Comparison of ENCODE assay signal across 8 mouse cellular contexts in the genomic region with DNA sequence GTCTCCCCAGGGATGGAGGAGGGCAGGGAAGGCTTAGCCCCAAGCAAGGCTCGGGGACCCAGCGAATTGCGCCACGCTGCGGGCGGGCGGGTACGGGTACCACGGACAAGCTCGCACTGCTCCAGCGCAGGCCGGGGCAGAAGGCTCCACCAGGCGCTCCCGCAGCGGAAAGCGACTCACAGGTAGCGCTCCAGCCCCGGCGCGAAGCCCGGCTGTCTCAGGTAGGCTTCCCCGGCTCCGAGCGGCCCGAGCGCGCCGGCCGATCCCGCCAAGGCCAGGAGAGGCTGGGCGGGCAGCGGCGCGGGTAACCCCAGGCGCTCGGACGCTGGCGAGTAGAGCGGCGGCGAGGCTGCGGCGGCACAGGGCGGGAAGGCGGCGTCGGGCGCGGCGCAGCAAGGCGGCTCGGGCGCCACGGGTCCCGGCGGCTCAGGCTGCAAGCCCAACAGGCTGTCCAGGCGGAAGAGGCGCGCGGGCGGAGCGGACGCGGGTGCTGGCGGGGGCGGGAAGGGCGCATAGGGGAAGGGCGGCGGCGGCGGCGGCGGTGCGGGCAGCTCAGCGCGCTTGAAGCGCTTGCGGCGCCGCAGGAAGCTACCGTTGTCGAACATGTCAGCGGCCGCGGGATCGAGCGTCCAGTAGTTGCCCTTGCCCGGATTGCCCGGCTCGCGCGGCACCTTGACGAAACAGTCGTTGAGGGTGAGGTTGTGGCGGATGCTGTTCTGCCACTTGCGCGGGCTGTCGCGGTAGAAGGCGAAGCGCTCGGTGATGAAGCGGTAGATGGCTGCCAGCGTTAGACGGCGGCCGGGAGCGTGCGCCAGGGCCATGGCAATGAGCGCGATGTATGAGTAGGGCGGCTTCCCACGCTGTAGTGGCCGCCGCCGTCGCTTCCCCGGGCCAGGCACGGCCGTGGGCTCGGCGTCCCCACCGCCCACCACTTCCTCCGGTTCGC. TPM values are rescaled to one million over a fixed set of nuclear protein-coding genes. Genes with fewer than 3 reads are reported as not detected.
DNase-seq lines count a peak whose midpoint lies in the region; ATAC-seq lines count a peak whose summit lies in the region.

No protein-coding gene starts in this region.

- peaks cover 13% of the 10 kb centered on the region for H3K4me1 ChIP-seq in embryonic facial prominence, embryonic 13.5 days
- peaks cover 5% of the 10 kb centered on the region; the same call in 1 of the 2 replicates for H3K4me1 ChIP-seq in intestine, embryonic 14.5 days (replicated peaks; ENCODE audit: control insufficient read depth, insufficient read depth, low read length)

- no peak overlapping the region for H3K27ac ChIP-seq in embryonic facial prominence, embryonic 13.5 days
- no peak overlapping the region for H3K27ac ChIP-seq in intestine, embryonic 14.5 days (ENCODE audit: low read depth)

- H3K27me3 ChIP-seq in embryonic facial prominence, embryonic 13.5 days: peaks cover 93% of the 10 kb centered on the region
- H3K27me3 ChIP-seq in intestine, embryonic 14.5 days (replicated peaks; ENCODE audit: control insufficient read depth, insufficient read depth, low read length): peaks cover 90% of the 10 kb centered on the region

- peak overlapping the region; percentile 48 for H3K4me3 ChIP-seq in embryonic facial prominence, embryonic 13.5 days
- H3K4me3 ChIP-seq in intestine, embryonic 14.5 days (ENCODE audit: low read depth, low read length): peak overlapping the region; percentile 40

- peak; percentile 27 for DNase-seq in thymus, postnatal 4 days
- no peak for DNase-seq in thymus, postnatal 0 days (ENCODE audit: low spot score)
- peak; percentile 72 for DNase-seq in intestine, embryonic 14.5 days (ENCODE audit: low spot score)
- DNase-seq in lung, postnatal 4 days: peak; percentile 23 to 51
- DNase-seq in testis, postnatal 10 days (ENCODE audit: low spot score): peak; percentile 51
- DNase-seq in frontal cortex, postnatal 14 days (ENCODE audit: low spot score in 2 of 2): no peak
- DNase-seq in cerebellum, postnatal 36 days: no peak

- H3K9me3 ChIP-seq in embryonic facial prominence, embryonic 13.5 days: no peaks in the 10 kb centered on the region
- H3K9me3 ChIP-seq in intestine, embryonic 14.5 days (ENCODE audit: control insufficient read depth, low read length): no peaks in the 10 kb centered on the region

- H3K9ac ChIP-seq in embryonic facial prominence, embryonic 13.5 days: peak overlapping the region; percentile 64
- H3K9ac ChIP-seq in intestine, embryonic 14.5 days (ENCODE audit: low read length): no peak overlapping the region

- peak; percentile 53; the same call in 1 of the 2 replicates for ATAC-seq in embryonic facial prominence, embryonic 13.5 days (ENCODE audit: insufficient number of reproducible peaks, insufficient read depth, low FRiP score, low TSS enrichment, low read depth)
- 0 out of 2 replicates have a peak, but pooled peaks have one; percentile 41 for ATAC-seq in intestine, embryonic 14.5 days (replicated peaks; ENCODE audit: low FRiP score, low TSS enrichment, low read depth)

- H3K4me2 ChIP-seq in embryonic facial prominence, embryonic 13.5 days: peak overlapping the region; percentile 76
- H3K4me2 ChIP-seq in intestine, embryonic 14.5 days (ENCODE audit: low read length): peak overlapping the region; percentile 51

- no peaks in the 10 kb centered on the region for H3K36me3 ChIP-seq in embryonic facial prominence, embryonic 13.5 days
- no peaks in the 10 kb centered on the region for H3K36me3 ChIP-seq in intestine, embryonic 14.5 days (ENCODE audit: control insufficient read depth, insufficient read depth, low read length)

- under 1% methylated on average over 85 of the region's 125 CpGs for WGBS in embryonic facial prominence, embryonic 13.5 days
- WGBS in intestine, embryonic 14.5 days: under 1% methylated on average over 101 of the region's 125 CpGs

RNA-seq across cellular contexts. Expression of a gene that starts 0.6 kb away (rescaled TPM):
- not detected in 2 replicates for polyA plus RNA-seq in thymus, postnatal 0 days (2015; fragmentation: Nextera tagmentation; extraction: Ambion mirVana)
- not detected in 2 replicates for polyA plus RNA-seq in embryonic facial prominence, embryonic 13.5 days (2015; fragmentation: Nextera tagmentation; extraction: Ambion mirVana)
- not detected in 2 replicates for polyA plus RNA-seq in intestine, embryonic 14.5 days (2014; fragmentation: Nextera tagmentation; extraction: Ambion mirVana)

RNA-seq across cellular contexts. Expression of a gene that starts 16.6 kb away (rescaled TPM):
- 0.05 TPM in 1 of 2 replicates, not detected in the other for polyA plus RNA-seq in thymus, postnatal 0 days (2015; fragmentation: Nextera tagmentation; extraction: Ambion mirVana)
- 1.8 and 2.0 TPM in 2 replicates for polyA plus RNA-seq in embryonic facial prominence, embryonic 13.5 days (2015; fragmentation: Nextera tagmentation; extraction: Ambion mirVana)
- polyA plus RNA-seq in intestine, embryonic 14.5 days (2014; fragmentation: Nextera tagmentation; extraction: Ambion mirVana): 0.14 and 0.28 TPM in 2 replicates

Comparison
In these comparisons a context has a peak if more than half of its experiments do, and no peak if none do; other contexts are left out.
1. DNase-seq: peak in thymus, postnatal 4 days (single experiment), intestine, embryonic 14.5 days (single experiment), lung, postnatal 4 days (2 of 2) and testis, postnatal 10 days (single experiment); none in thymus, postnatal 0 days (single experiment), frontal cortex, postnatal 14 days (0 of 2) and cerebellum, postnatal 36 days (0 of 2).